Mouse (Mus musculus) myocyte (in vitro differentiated cells): ENCODE results near the gene Col8a1.

Experiments used
- CEBPB ChIP-seq: IDR thresholded peaks from 2 replicates; pipeline ENCODE4 v1.6.1; 2011; ENCODE audit warnings: mild to moderate bottlenecking, moderate library complexity; ENCODE audit not compliant: poor library complexity, insufficient read depth, severe bottlenecking
- E2F4 ChIP-seq: IDR thresholded peaks from one replicate; pipeline ENCODE4 v1.6.1; 2011; ENCODE audit warnings: mild to moderate bottlenecking, control low read depth, moderate library complexity; ENCODE audit not compliant: insufficient read depth
- MAX ChIP-seq: IDR thresholded peaks from one replicate; pipeline ENCODE4 v1.6.1; 2011; ENCODE audit warnings: low read depth, mild to moderate bottlenecking, control low read depth
- MYOD1 ChIP-seq, 3 experiments: IDR thresholded peaks; one replicate each; pipeline ENCODE4 v1.6.1; 2011; ENCODE audit warnings: control low read depth in 2 of 3, low read depth in 2 of 3, mild to moderate bottlenecking in 2 of 3, moderate library complexity in 1 of 3; ENCODE audit not compliant: insufficient read length in 2 of 3, control insufficient read depth in 1 of 3
- MYOG ChIP-seq, 3 experiments: IDR thresholded peaks; one replicate each; pipeline ENCODE4 v1.6.1; 2011; ENCODE audit warnings: control low read depth in 2 of 3, low read depth in 2 of 3, mild to moderate bottlenecking in 2 of 3; ENCODE audit not compliant: insufficient read length in 2 of 3, control insufficient read depth in 1 of 3, insufficient read depth in 1 of 3
- POLR2A ChIP-seq: IDR thresholded peaks from one replicate; pipeline ENCODE4 v1.6.1; 2011; ENCODE audit warnings: low read depth, mild to moderate bottlenecking, control low read depth, moderate library complexity; ENCODE audit not compliant: insufficient read length
- POLR2AphosphoS2 ChIP-seq: IDR thresholded peaks from one replicate; pipeline ENCODE4 v1.6.1; 2011; ENCODE audit warnings: low read depth, control low read depth; ENCODE audit not compliant: insufficient read length
- REST ChIP-seq: IDR thresholded peaks from one replicate; pipeline ENCODE4 v1.6.1; 2011; ENCODE audit warnings: mild to moderate bottlenecking, control low read depth, moderate library complexity; ENCODE audit not compliant: insufficient read depth, insufficient read length
- SRF ChIP-seq: IDR thresholded peaks from one replicate; pipeline ENCODE4 v1.6.1; 2011; ENCODE audit warnings: low read depth; ENCODE audit not compliant: control insufficient read depth, insufficient read length
- TCF12 ChIP-seq: IDR thresholded peaks from one replicate; pipeline ENCODE4 v1.6.1; 2011; ENCODE audit warnings: mild to moderate bottlenecking, control low read depth; ENCODE audit not compliant: poor library complexity, insufficient read depth, severe bottlenecking
- TCF3 ChIP-seq: IDR thresholded peaks from one replicate; pipeline ENCODE4 v1.6.1; 2011; ENCODE audit warnings: low read depth, control low read depth; ENCODE audit not compliant: insufficient read length
- USF1 ChIP-seq: IDR thresholded peaks from one replicate; pipeline ENCODE4 v1.6.1; 2011; ENCODE audit warnings: low read depth, mild to moderate bottlenecking, control low read depth, moderate library complexity

DNA sequence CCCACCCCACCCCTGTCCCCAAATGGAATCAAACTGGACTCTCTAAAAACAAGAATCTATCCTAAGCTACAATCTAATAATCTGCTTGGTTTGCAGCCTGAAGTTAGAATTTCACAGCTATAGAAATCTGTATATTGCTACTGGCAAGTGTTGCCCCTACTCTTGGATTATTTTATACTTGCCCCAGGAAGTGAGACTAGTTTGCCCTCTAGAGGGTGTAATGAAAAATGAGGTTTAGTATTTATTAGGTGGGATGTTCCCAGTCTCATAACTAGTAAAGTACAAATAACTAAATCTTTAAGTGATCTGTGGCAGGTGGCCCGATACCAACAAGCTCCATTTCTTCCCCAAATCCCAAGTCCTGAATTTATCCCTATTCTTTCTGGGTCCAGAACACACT, 177.0 kb downstream of the Col8a1 start:
- TF ChIP-seq POLR2A (no peak), CEBPB (no peak), USF1 (no peak), POLR2AphosphoS2 (no peak), MAX (no peak), TCF3 (no peak), MYOG (IDR thresholded peaks at IDR 0.05; ENCODE audit: control insufficient read depth in 1 of 3, insufficient read depth in 1 of 3, insufficient read length in 2 of 3, low read depth in 2 of 3) (no peak), REST (no peak), E2F4 (no peak), TCF12 (no peak), MYOD1 (IDR thresholded peaks at IDR 0.05; ENCODE audit: control insufficient read depth in 1 of 3, insufficient read length in 2 of 3, low read depth in 2 of 3) (no peak), SRF (no peak)
